Mouse (Mus musculus) C2C12 (cell line): ENCODE results near the gene Disp3.

Source experiments
- CTCF ChIP-seq: IDR thresholded peaks from one replicate; pipeline ENCODE4 v1.5.1; 2011; ENCODE audit not compliant: control insufficient read depth, insufficient read depth, insufficient read length
- MAX ChIP-seq: IDR thresholded peaks from one replicate; pipeline ENCODE4 v1.6.1; 2011; ENCODE audit warnings: mild to moderate bottlenecking, control low read depth
- MYOG ChIP-seq: IDR thresholded peaks from one replicate; pipeline ENCODE4 v1.6.1; 2011; ENCODE audit not compliant: control insufficient read depth, insufficient read length; ENCODE audit errors: extremely low read depth
- USF1 ChIP-seq: IDR thresholded peaks from one replicate; pipeline ENCODE4 v1.6.1; 2011; ENCODE audit warnings: low read depth, mild to moderate bottlenecking, control low read depth, moderate library complexity

GRCm38 (mm10) chr4:148222983-148223382, 64.8 kb downstream of the Disp3 start:
- TF ChIP-seq CTCF (no peak), USF1 (no peak), MYOG (no peak), MAX (no peak)
